Mouse (Mus musculus): ENCODE data around the gene Slc25a23. TPM values are rescaled to one million over a fixed set of nuclear protein-coding genes. Genes with fewer than 3 reads are reported as not detected.

The Slc25a23 gene
- total and polyA plus RNA-seq, 3 experiments, result 3.3 to 44.5 (median 16.7) TPM

DNA sequence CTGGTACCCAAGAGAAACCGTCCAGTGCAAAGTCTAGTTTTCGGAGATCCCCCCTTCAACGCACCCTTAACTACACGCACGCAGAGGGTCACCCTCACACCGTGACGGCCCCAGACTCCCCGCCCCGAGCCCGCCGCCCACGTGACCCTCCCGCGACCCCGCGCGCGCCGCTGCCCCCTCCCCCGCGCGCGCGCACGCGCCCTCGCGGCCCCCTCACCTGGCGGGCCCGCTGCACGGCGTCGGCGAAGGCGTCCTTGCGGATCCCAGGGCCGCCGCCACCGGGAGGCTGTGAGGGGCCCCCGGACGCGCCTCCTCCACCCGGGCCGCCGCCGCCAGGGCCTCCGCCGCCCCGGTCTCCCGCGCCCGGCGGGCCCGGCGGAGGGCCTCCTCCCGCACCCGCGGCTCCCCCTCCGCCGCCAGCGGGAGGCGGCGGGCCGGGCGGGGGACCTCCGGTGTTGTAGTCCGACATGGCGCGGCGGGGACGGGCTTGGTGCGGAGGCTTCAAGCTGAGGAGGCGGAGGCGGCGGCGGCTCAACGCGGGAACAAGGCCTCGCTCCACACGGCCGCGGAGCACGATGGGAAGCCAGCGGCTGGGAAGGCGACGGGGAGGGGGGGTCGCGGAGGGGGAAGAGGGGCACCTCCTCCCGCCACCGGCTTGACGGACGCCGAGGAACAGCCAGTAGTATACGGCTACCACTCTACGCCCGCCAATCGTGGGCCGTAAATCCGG is 28.6 kb downstream of the Slc25a23 start, which contains the start of gene Khsrp:
Gene Khsrp, minus strand, starts transcription at position 592 of the 730 bp plus-strand sequence.
- DNase-seq (ENCODE audit: low spot score), result peak; percentile 60
- Histone ChIP-seq H3K27me3 (ENCODE audit: insufficient read depth, low read length) (peaks cover 3% of the 10 kb centered on the region), H3K36me3 (replicated peaks) (peaks cover 40% of the 10 kb centered on the region), H3K4me3 (ENCODE audit: low read depth, low read length) (peak within 1 kb of the TSS; percentile 87), H3K9me3 (replicated peaks) (no peaks in the 10 kb centered on the region), H3K4me1 (ENCODE audit: insufficient read depth, low read depth, low read length) (peaks cover 54% of the 10 kb centered on the region)
- no peak for TF ChIP-seq TAL1 (conservative IDR thresholded peaks at IDR 0.05; ENCODE audit: low read depth, low read length)
- no peak for TF ChIP-seq GATA1 (IDR thresholded peaks at IDR 0.05; ENCODE audit: borderline replicate concordance, low read length)
- TF ChIP-seq GATA2 (IDR thresholded peaks at IDR 0.05; ENCODE audit: borderline replicate concordance, low read depth, low read length), result no peak
- ATAC-seq (ENCODE audit: extremely low read depth, insufficient number of reproducible peaks, low FRiP score, poor library complexity, severe bottlenecking), result no peak

DNA sequence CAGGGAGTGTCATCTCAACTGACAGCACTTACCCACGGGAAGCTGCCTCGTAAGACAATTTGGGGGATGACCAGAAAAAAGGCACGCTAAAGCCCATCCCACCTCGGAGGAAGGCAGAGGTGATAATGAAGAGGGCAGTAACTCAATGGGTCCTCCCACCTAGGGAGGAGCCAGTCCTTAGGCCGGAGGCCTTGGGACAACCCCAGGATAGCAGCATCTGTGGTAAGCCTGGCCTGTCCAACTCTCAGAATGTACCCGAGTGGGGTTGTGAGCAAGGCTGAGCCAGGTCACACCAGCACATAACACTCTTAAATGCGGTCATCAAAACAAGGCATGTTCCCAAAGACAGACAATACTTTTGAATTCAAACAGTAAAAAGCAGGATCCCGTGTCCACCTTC is 30.0 kb downstream of the Slc25a23 start:
- H3K9me3 ChIP-seq (replicated peaks), result no peaks in the 10 kb centered on the region
- H3K4me3 ChIP-seq (ENCODE audit: low read depth, low read length), result peak overlapping the region; percentile 87
- DNase-seq (ENCODE audit: low spot score) (no peak), ATAC-seq (ENCODE audit: extremely low read depth, insufficient number of reproducible peaks, low FRiP score, poor library complexity, severe bottlenecking) (no peak)
- H3K4me1 ChIP-seq (ENCODE audit: insufficient read depth, low read depth, low read length), result peaks cover 64% of the 10 kb centered on the region
- H3K36me3 ChIP-seq (replicated peaks), result peaks cover 54% of the 10 kb centered on the region
- peaks cover 1% of the 10 kb centered on the region; the same call in 1 of the 2 replicates for H3K27me3 ChIP-seq (ENCODE audit: insufficient read depth, low read length)
- TF ChIP-seq POLR2AphosphoS5 (IDR thresholded peaks at IDR 0.05; ENCODE audit: insufficient replicate concordance, low read depth, low read length) (no peak), CTCF (IDR thresholded peaks at IDR 0.05; ENCODE audit: low read depth, low read length) (no peak), TAL1 (conservative IDR thresholded peaks at IDR 0.05; ENCODE audit: low read depth, low read length) (no peak)

DNA sequence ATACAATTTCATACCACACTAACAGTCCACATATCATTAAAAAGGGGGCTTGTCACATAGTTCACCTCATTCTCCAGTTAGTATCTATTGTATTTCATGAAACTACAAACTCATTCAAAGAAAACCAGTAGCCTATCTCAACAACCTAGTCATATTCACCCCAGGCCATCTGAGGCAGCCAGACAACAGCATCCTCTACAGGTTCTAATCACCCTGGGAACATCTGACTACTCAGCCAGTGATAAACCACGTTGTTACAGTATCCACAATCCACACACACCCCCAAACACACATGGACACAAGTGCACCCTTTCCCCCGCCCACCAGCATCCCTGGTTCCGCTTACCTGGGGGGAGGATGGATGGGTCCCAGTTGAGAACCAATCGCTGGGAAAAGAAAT is 32.2 kb downstream of the Slc25a23 start:
- Histone ChIP-seq H3K4me3 (ENCODE audit: low read depth, low read length) (no peak overlapping the region; the same call in 1 of the 2 replicates), H3K4me1 (ENCODE audit: insufficient read depth, low read depth, low read length) (peaks cover 78% of the 10 kb centered on the region), H3K36me3 (replicated peaks) (peaks cover 76% of the 10 kb centered on the region), H3K9me3 (replicated peaks) (no peaks in the 10 kb centered on the region), H3K27me3 (ENCODE audit: insufficient read depth, low read length) (no peaks in the 10 kb centered on the region)
- ATAC-seq (ENCODE audit: extremely low read depth, insufficient number of reproducible peaks, low FRiP score, poor library complexity, severe bottlenecking), result no peak
- no peak for DNase-seq (ENCODE audit: low spot score)
- TF ChIP-seq TAL1 (conservative IDR thresholded peaks at IDR 0.05; ENCODE audit: low read depth, low read length) (no peak), CTCF (IDR thresholded peaks at IDR 0.05; ENCODE audit: low read depth, low read length) (no peak), GATA1 (IDR thresholded peaks at IDR 0.05; ENCODE audit: borderline replicate concordance, low read length) (no peak), GATA2 (IDR thresholded peaks at IDR 0.05; ENCODE audit: borderline replicate concordance, low read depth, low read length) (no peak), POLR2AphosphoS5 (IDR thresholded peaks at IDR 0.05; ENCODE audit: insufficient replicate concordance, low read depth, low read length) (no peak)

DNA sequence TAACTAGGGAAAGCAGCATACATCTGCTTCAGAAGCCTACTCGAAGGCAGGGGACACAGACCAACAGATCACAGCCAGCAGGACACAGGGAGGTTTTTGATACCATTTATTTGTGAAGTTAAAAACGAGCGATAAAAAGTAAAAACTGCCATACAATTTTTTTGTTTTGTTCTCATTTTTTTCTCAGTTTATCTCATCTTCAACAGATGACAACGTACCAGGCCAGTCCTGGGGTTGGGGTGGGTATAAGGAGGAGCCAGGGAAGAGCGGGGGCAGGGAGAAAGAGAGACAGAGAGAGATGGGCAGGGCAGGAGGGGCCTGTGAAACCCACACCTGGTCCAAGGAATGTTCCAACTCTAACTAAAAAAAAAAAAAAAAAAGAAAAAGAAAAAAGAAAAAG is 38.7 kb downstream of the Slc25a23 start:
- Histone ChIP-seq H3K4me1 (ENCODE audit: insufficient read depth, low read depth, low read length) (peaks cover 82% of the 10 kb centered on the region), H3K36me3 (replicated peaks) (peaks cover 71% of the 10 kb centered on the region), H3K4me3 (ENCODE audit: low read depth, low read length) (no peak overlapping the region; the same call in 1 of the 2 replicates), H3K9me3 (replicated peaks) (no peaks in the 10 kb centered on the region), H3K27me3 (ENCODE audit: insufficient read depth, low read length) (no peaks in the 10 kb centered on the region)
- peak; percentile 69 for ATAC-seq (ENCODE audit: extremely low read depth, insufficient number of reproducible peaks, low FRiP score, poor library complexity, severe bottlenecking)
- TF ChIP-seq CTCF (IDR thresholded peaks at IDR 0.05; ENCODE audit: low read depth, low read length) (no peak), GATA1 (IDR thresholded peaks at IDR 0.05; ENCODE audit: borderline replicate concordance, low read length) (no peak), POLR2AphosphoS5 (IDR thresholded peaks at IDR 0.05; ENCODE audit: insufficient replicate concordance, low read depth, low read length) (no peak), TAL1 (conservative IDR thresholded peaks at IDR 0.05; ENCODE audit: low read depth, low read length) (no peak), GATA2 (IDR thresholded peaks at IDR 0.05; ENCODE audit: borderline replicate concordance, low read depth, low read length) (no peak)
- no peak for DNase-seq (ENCODE audit: low spot score)

DNA sequence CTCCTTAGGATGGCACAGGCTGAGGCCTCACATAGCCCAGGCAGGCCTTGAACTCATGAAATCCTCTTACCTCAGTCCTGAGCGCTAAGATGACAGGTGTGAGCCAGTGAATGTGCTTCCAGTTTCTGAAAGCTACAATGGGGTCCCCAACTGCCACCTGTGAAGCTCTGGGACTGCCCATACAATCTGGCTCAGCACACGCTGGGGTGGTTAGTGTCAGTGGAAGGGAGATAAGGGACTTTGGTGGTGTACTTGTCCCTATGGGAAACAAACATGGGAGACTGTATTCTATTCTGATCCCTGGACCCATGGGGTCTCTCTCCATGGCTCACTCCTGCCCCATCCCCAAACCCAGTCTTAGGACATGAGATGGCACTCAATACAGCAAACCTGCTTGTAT is 40.0 kb downstream of the Slc25a23 start:
- Histone ChIP-seq H3K9me3 (replicated peaks) (no peaks in the 10 kb centered on the region), H3K4me3 (ENCODE audit: low read depth, low read length) (peak overlapping the region; percentile 21; the same call in 1 of the 2 replicates), H3K36me3 (replicated peaks) (peaks cover 59% of the 10 kb centered on the region), H3K27me3 (ENCODE audit: insufficient read depth, low read length) (no peaks in the 10 kb centered on the region), H3K4me1 (ENCODE audit: insufficient read depth, low read depth, low read length) (peaks cover 75% of the 10 kb centered on the region)
- ATAC-seq (ENCODE audit: extremely low read depth, insufficient number of reproducible peaks, low FRiP score, poor library complexity, severe bottlenecking) (peak; percentile 51), DNase-seq (ENCODE audit: low spot score) (no peak)
- TF ChIP-seq GATA1 (IDR thresholded peaks at IDR 0.05; ENCODE audit: borderline replicate concordance, low read length) (no peak), TAL1 (conservative IDR thresholded peaks at IDR 0.05; ENCODE audit: low read depth, low read length) (peak; percentile 75)

DNA sequence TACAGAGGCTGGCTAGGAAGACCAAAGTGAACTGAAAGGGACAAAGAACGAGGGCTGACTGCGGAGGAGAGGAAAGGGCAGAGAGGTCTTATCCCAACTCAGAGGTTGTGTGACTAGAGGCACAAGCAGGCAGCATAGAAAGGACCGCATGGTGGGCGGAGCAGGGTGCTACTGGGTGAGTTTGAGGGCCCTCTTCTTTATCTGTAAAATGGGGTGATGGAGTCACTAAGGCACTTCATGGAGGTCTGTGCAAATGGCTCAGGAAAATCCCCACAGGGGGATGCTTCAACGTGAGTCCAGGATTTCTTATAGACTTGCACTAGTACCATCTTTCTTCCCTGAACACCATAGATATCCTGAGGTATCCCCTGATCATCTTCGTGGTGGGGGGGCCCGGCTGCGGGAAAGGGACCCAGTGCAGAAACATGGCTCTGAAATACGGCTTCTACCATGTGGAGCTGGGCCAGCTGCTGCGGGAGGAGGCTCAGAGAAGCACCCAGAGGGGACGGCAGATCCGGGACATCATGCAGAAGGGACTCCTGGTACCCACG is 47.3 kb downstream of the Slc25a23 start:
- Histone ChIP-seq H3K27me3 (ENCODE audit: insufficient read depth, low read length) (no peaks in the 10 kb centered on the region), H3K4me1 (ENCODE audit: insufficient read depth, low read depth, low read length) (peaks cover 55% of the 10 kb centered on the region), H3K36me3 (replicated peaks) (peaks cover 28% of the 10 kb centered on the region), H3K9me3 (replicated peaks) (no peaks in the 10 kb centered on the region), H3K4me3 (ENCODE audit: low read depth, low read length) (peak overlapping the region; percentile 88; the same call in 1 of the 2 replicates)
- no peak for ATAC-seq (ENCODE audit: extremely low read depth, insufficient number of reproducible peaks, low FRiP score, poor library complexity, severe bottlenecking)
- DNase-seq (ENCODE audit: low spot score), result no peak
- TF ChIP-seq GATA1 (IDR thresholded peaks at IDR 0.05; ENCODE audit: borderline replicate concordance, low read length) (no peak), CTCF (IDR thresholded peaks at IDR 0.05; ENCODE audit: low read depth, low read length) (no peak), TAL1 (conservative IDR thresholded peaks at IDR 0.05; ENCODE audit: low read depth, low read length) (no peak), POLR2AphosphoS5 (IDR thresholded peaks at IDR 0.05; ENCODE audit: insufficient replicate concordance, low read depth, low read length) (no peak)
